Mouse (Mus musculus): ENCODE data around the gene Jarid2.
"Not testable (repeated sequence)": the region's sequence is repeated elsewhere in the genome, so short reads cannot be mapped to it uniquely, and the experiment has no call there.

Gene Jarid2

GRCm38 (mm10) chr13:44729424-44729971, at the start of gene Jarid2:
TSS of gene Jarid2 (plus strand) at chr13:44729474.
- DNase-seq (ENCODE audit: low read depth), result no peak

GRCm38 (mm10) chr13:44681051-44681450, 48.2 kb upstream of the Jarid2 start:
- DNase-seq (ENCODE audit: low read depth), result no peak

GRCm38 (mm10) chr13:44688140-44688539, 41.1 kb upstream of the Jarid2 start:
- no peak for DNase-seq (ENCODE audit: low read depth)

GRCm38 (mm10) chr13:44697628-44698027, 31.6 kb upstream of the Jarid2 start:
- DNase-seq (ENCODE audit: low read depth), result no peak

GRCm38 (mm10) chr13:44704036-44704801, 25.1 kb upstream of the Jarid2 start:
- no peak for DNase-seq (ENCODE audit: low read depth)

- DNase-seq (ENCODE audit: low read depth), result no peak
Measured at GRCm38 (mm10) chr13:44705031-44705742, 24.1 kb upstream of the Jarid2 start.

- DNase-seq (ENCODE audit: low read depth), result no peak
Measured at GRCm38 (mm10) chr13:44705743-44706044, 23.6 kb upstream of the Jarid2 start.

GRCm38 (mm10) chr13:44706206-44706915, 22.9 kb upstream of the Jarid2 start:
- DNase-seq (ENCODE audit: low read depth), result no peak

GRCm38 (mm10) chr13:44707176-44707575, 22.1 kb upstream of the Jarid2 start:
- no peak for DNase-seq (ENCODE audit: low read depth)

- no peak for DNase-seq (ENCODE audit: low read depth)
Measured at GRCm38 (mm10) chr13:44708336-44709017, 20.8 kb upstream of the Jarid2 start.

GRCm38 (mm10) chr13:44709747-44710480, 19.4 kb upstream of the Jarid2 start:
- no peak for DNase-seq (ENCODE audit: low read depth)

GRCm38 (mm10) chr13:44711062-44711461, 18.2 kb upstream of the Jarid2 start:
- DNase-seq (ENCODE audit: low read depth), result no peak

GRCm38 (mm10) chr13:44711882-44712281, 17.4 kb upstream of the Jarid2 start:
- DNase-seq (ENCODE audit: low read depth), result no peak

- DNase-seq (ENCODE audit: low read depth), result no peak
Measured at GRCm38 (mm10) chr13:44715187-44715885, 13.9 kb upstream of the Jarid2 start.

- no peak for DNase-seq (ENCODE audit: low read depth)
Measured at GRCm38 (mm10) chr13:44717838-44718237, 11.4 kb upstream of the Jarid2 start.

- not testable (repeated sequence) for DNase-seq (ENCODE audit: low read depth)
Measured at GRCm38 (mm10) chr13:44718465-44718864, 10.8 kb upstream of the Jarid2 start.

GRCm38 (mm10) chr13:44720094-44720493, 9.2 kb upstream of the Jarid2 start:
- DNase-seq (ENCODE audit: low read depth), result no peak

GRCm38 (mm10) chr13:44721891-44722547, 7.3 kb upstream of the Jarid2 start:
- peak; percentile 29 for DNase-seq (ENCODE audit: low read depth)

GRCm38 (mm10) chr13:44723522-44723921, 5.8 kb upstream of the Jarid2 start:
- not testable (repeated sequence) for DNase-seq (ENCODE audit: low read depth)

All from c-Kit-positive CD71-negative TER-119-negative erythroid progenitor cells, embryonic 14.5 days (primary cell).